Mouse (Mus musculus) frontal cortex, postnatal 10 days (tissue): ENCODE measurements around the gene Emc8.

Experiments used
- DNase-seq, 2 experiments: peaks; one replicate each; pipeline ENCODE4 v3.0.0; 2022; ENCODE audit warnings: low spot score in 2 of 2, mixed read lengths in 1 of 2

Gene Emc8

GRCm38 (mm10) chr8:120607460-120607859, 60.9 kb downstream of the Emc8 start:
- DNase-seq, result no peak
